Mouse (Mus musculus) midbrain, embryonic 13.5 days (tissue): ENCODE data around the gene Cfap206. TPM values are rescaled to one million over a fixed set of nuclear protein-coding genes. Genes with fewer than 3 reads are reported as not detected.
A peak's percentile ranks its signal among the peaks of the same experiment; 100 is the strongest.

ENCODE experiments used
- ATAC-seq: fragments of 200-750 bp; cut with Nextera tagmentation; 2 replicates; pipeline ENCODE4 v1.8.0; 2017; ENCODE audit warnings: mild to moderate bottlenecking, moderate TSS enrichment, moderate library complexity
- H3K27ac ChIP-seq: fragments of 300-500 bp; sonication (generic); 2 replicates; pipeline ENCODE4 v1.5.1; 2015; ENCODE audit warnings: inconsistent platforms, mild to moderate bottlenecking, moderate library complexity
- H3K27me3 ChIP-seq: fragments of 300-500 bp; sonication (generic); 2 replicates; pipeline ENCODE4 v1.6.1; 2015; ENCODE audit warnings: mild to moderate bottlenecking, inconsistent platforms
- H3K36me3 ChIP-seq: fragments of 300-500 bp; sonication (generic); 2 replicates; pipeline ENCODE4 v1.6.1; 2015; ENCODE audit warnings: mild to moderate bottlenecking, inconsistent platforms
- H3K4me1 ChIP-seq: fragments of 300-500 bp; sonication (generic); replicated peaks from 2 replicates; pipeline ENCODE4 v1.6.1; 2015; ENCODE audit warnings: inconsistent platforms
- H3K4me2 ChIP-seq: fragments of 300-500 bp; sonication (generic); replicated peaks from 2 replicates; pipeline ENCODE4 v1.6.1; 2015; ENCODE audit warnings: moderate library complexity, mild to moderate bottlenecking, inconsistent platforms
- H3K4me3 ChIP-seq: fragments of 300-500 bp; sonication (generic); replicated peaks from 2 replicates; pipeline ENCODE4 v1.5.1; 2015; ENCODE audit warnings: mild to moderate bottlenecking, inconsistent platforms
- H3K9ac ChIP-seq: fragments of 300-500 bp; sonication (generic); replicated peaks from 2 replicates; pipeline ENCODE4 v1.6.1; 2015; ENCODE audit warnings: mild to moderate bottlenecking, inconsistent platforms
- H3K9me3 ChIP-seq: fragments of 300-500 bp; sonication (generic); 2 replicates; pipeline ENCODE4 v1.6.1; 2016; ENCODE audit warnings: mild to moderate bottlenecking, inconsistent platforms
- WGBS: fragments of 180-500 bp; shearing (Covaris S2); methylation state at CpG from one replicate; pipeline ENCODE4 v1.1.7; 2015; 5-methylcytosine and 5-hydroxymethylcytosine counted together
- polyA plus RNA-seq: library from polyadenylated mRNA; unstranded; fragments of >200 nt; fragmentation: Nextera tagmentation; extraction: Ambion mirVana; gene quantifications from 2 replicates; pipeline ENCODE4 v1.2.1, GENCODE M21; 2015

Gene Cfap206
- polyA plus RNA-seq, 1 experiment from 2014 or later = 1.4 TPM

- Histone ChIP-seq H3K27me3 (no peaks in the 10 kb centered on the region), H3K4me2 (no peak overlapping the region), H3K36me3 (no peaks in the 10 kb centered on the region), H3K4me1 (no peaks in the 10 kb centered on the region), H3K4me3 (no peak overlapping the region), H3K9ac (no peak overlapping the region), H3K27ac (no peak overlapping the region), H3K9me3 (peaks cover 7% of the 10 kb centered on the region; the same call in 1 of the 2 replicates)
- no peak for ATAC-seq
- WGBS = 95% methylated on average over 12 of the region's 12 CpGs
Observed at GRCm38 (mm10) chr4:34719421-34719820, 10.6 kb downstream of the Cfap206 start.

- Histone ChIP-seq H3K27ac (no peak overlapping the region), H3K4me1 (no peaks in the 10 kb centered on the region), H3K9ac (no peak overlapping the region), H3K4me3 (no peak overlapping the region), H3K4me2 (no peak overlapping the region), H3K36me3 (no peaks in the 10 kb centered on the region), H3K27me3 (no peaks in the 10 kb centered on the region), H3K9me3 (peaks cover 7% of the 10 kb centered on the region; the same call in 1 of the 2 replicates)
- 80% methylated on average over 1 of the region's 1 CpGs for WGBS
- no peak for ATAC-seq
Observed at GRCm38 (mm10) chr4:34715062-34715461, 14.9 kb downstream of the Cfap206 start.

- no peak overlapping the region for H3K9ac ChIP-seq
- no peak for ATAC-seq
- H3K9me3 ChIP-seq = no peaks in the 10 kb centered on the region
- H3K4me1 ChIP-seq = no peaks in the 10 kb centered on the region
- H3K27ac ChIP-seq = no peak overlapping the region
- no peak overlapping the region for H3K4me3 ChIP-seq
- H3K4me2 ChIP-seq = no peak overlapping the region
- H3K27me3 ChIP-seq = no peaks in the 10 kb centered on the region
- no peaks in the 10 kb centered on the region for H3K36me3 ChIP-seq
- WGBS = 86% methylated on average over 3 of the region's 3 CpGs
Observed at GRCm38 (mm10) chr4:34708127-34708526, 21.9 kb downstream of the Cfap206 start.

GRCm38 (mm10) chr4:34707248-34707647, 22.8 kb downstream of the Cfap206 start:
- Histone ChIP-seq H3K36me3 (no peaks in the 10 kb centered on the region), H3K9ac (no peak overlapping the region), H3K27ac (no peak overlapping the region), H3K4me3 (no peak overlapping the region), H3K9me3 (no peaks in the 10 kb centered on the region), H3K4me2 (no peak overlapping the region), H3K27me3 (no peaks in the 10 kb centered on the region), H3K4me1 (no peaks in the 10 kb centered on the region)
- WGBS = 87% methylated on average over 3 of the region's 3 CpGs
- no peak for ATAC-seq

- H3K27me3 ChIP-seq = no peaks in the 10 kb centered on the region
- WGBS = 70% methylated on average over 4 of the region's 4 CpGs
Observed at GRCm38 (mm10) chr4:34703029-34703428, 27.0 kb downstream of the Cfap206 start.

GRCm38 (mm10) chr4:34702231-34702630, 27.8 kb downstream of the Cfap206 start:
- WGBS = 97% methylated on average over 11 of the region's 11 CpGs
- H3K9ac ChIP-seq = no peak overlapping the region
- H3K27me3 ChIP-seq = no peaks in the 10 kb centered on the region
- H3K4me2 ChIP-seq = no peak overlapping the region
- no peak overlapping the region for H3K27ac ChIP-seq
- H3K9me3 ChIP-seq = no peaks in the 10 kb centered on the region
- H3K4me3 ChIP-seq = no peak overlapping the region
- H3K4me1 ChIP-seq = no peaks in the 10 kb centered on the region
- H3K36me3 ChIP-seq = no peaks in the 10 kb centered on the region
- no peak for ATAC-seq

More at GRCm38 (mm10) chr4:34703029-34703428, 27.0 kb downstream of the Cfap206 start:
- Histone ChIP-seq H3K36me3 (no peaks in the 10 kb centered on the region), H3K4me2 (no peak overlapping the region), H3K4me1 (no peaks in the 10 kb centered on the region), H3K9me3 (no peaks in the 10 kb centered on the region), H3K27ac (no peak overlapping the region), H3K4me3 (no peak overlapping the region), H3K9ac (no peak overlapping the region)
- no peak for ATAC-seq

GRCm38 (mm10) chr4:34701528-34701927, 28.5 kb downstream of the Cfap206 start:
- H3K9me3 ChIP-seq = no peaks in the 10 kb centered on the region
- 36% methylated on average over 5 of the region's 5 CpGs for WGBS
- no peak overlapping the region for H3K27ac ChIP-seq
- H3K4me1 ChIP-seq = no peaks in the 10 kb centered on the region
- no peak overlapping the region for H3K9ac ChIP-seq
- no peak overlapping the region for H3K4me3 ChIP-seq
- H3K27me3 ChIP-seq = no peaks in the 10 kb centered on the region
- 0 out of 2 replicates have a peak, but pooled peaks have one; percentile 6 for ATAC-seq
- no peaks in the 10 kb centered on the region for H3K36me3 ChIP-seq
- no peak overlapping the region for H3K4me2 ChIP-seq

- Histone ChIP-seq H3K4me2 (peak overlapping the region; percentile 60), H3K4me3 (no peak overlapping the region), H3K36me3 (0 out of 2 replicates have a peak, but pooled peaks cover 2% of the 10 kb centered on the region), H3K9me3 (no peaks in the 10 kb centered on the region), H3K27me3 (no peaks in the 10 kb centered on the region), H3K9ac (no peak overlapping the region), H3K27ac (peak overlapping the region; percentile 68), H3K4me1 (peaks cover 15% of the 10 kb centered on the region)
- no peak for ATAC-seq
- WGBS = 66% methylated on average over 3 of the region's 3 CpGs
Observed at GRCm38 (mm10) chr4:34688021-34688420, 42.0 kb downstream of the Cfap206 start.

- Histone ChIP-seq H3K4me1 (peaks cover 15% of the 10 kb centered on the region), H3K36me3 (0 out of 2 replicates have a peak, but pooled peaks cover 4% of the 10 kb centered on the region), H3K27ac (peak within 1 kb of the TSS; percentile 96), H3K4me2 (peak within 1 kb of the TSS; percentile 60), H3K9ac (peak within 1 kb of the TSS; percentile 91), H3K27me3 (no peaks in the 10 kb centered on the region), H3K9me3 (no peaks in the 10 kb centered on the region), H3K4me3 (peak within 1 kb of the TSS; percentile 69)
- under 1% methylated on average over 63 of the region's 65 CpGs for WGBS
- ATAC-seq = peak; percentile 99
Observed at GRCm38 (mm10) chr4:34686874-34687567, 43.0 kb downstream of the Cfap206 start, which contains the start of gene Slc35a1. Slc35a1 (minus strand) TSS chr4:34687438.

- Histone ChIP-seq H3K9me3 (no peaks in the 10 kb centered on the region), H3K27ac (no peak overlapping the region), H3K27me3 (no peaks in the 10 kb centered on the region), H3K9ac (no peak overlapping the region), H3K4me2 (no peak overlapping the region), H3K4me1 (peaks cover 2% of the 10 kb centered on the region; the same call in 1 of the 2 replicates), H3K36me3 (peaks cover 27% of the 10 kb centered on the region), H3K4me3 (no peak overlapping the region)
- WGBS = 84% methylated on average over 5 of the region's 5 CpGs
- no peak for ATAC-seq
Observed at GRCm38 (mm10) chr4:34680530-34680929, 49.5 kb downstream of the Cfap206 start.

- Histone ChIP-seq H3K9ac (no peak overlapping the region), H3K4me3 (no peak overlapping the region), H3K27me3 (no peaks in the 10 kb centered on the region), H3K27ac (no peak overlapping the region), H3K9me3 (no peaks in the 10 kb centered on the region), H3K36me3 (peaks cover 50% of the 10 kb centered on the region), H3K4me2 (no peak overlapping the region), H3K4me1 (no peaks in the 10 kb centered on the region)
- no peak for ATAC-seq
- WGBS = 92% methylated on average over 5 of the region's 5 CpGs
Observed at GRCm38 (mm10) chr4:34673721-34674120, 56.3 kb downstream of the Cfap206 start.

GRCm38 (mm10) chr4:34667923-34668322, 62.1 kb downstream of the Cfap206 start:
- H3K9ac ChIP-seq = no peak overlapping the region
- H3K36me3 ChIP-seq = peaks cover 61% of the 10 kb centered on the region
- WGBS = 93% methylated on average over 5 of the region's 5 CpGs
- H3K9me3 ChIP-seq = no peaks in the 10 kb centered on the region
- no peak overlapping the region for H3K27ac ChIP-seq
- H3K27me3 ChIP-seq = no peaks in the 10 kb centered on the region
- no peaks in the 10 kb centered on the region for H3K4me1 ChIP-seq
- no peak overlapping the region for H3K4me3 ChIP-seq
- no peak for ATAC-seq
- H3K4me2 ChIP-seq = no peak overlapping the region
